Mouse (Mus musculus): ENCODE data around the gene Pfkfb2. TPM values are rescaled to one million over a fixed set of nuclear protein-coding genes. Genes with fewer than 3 reads are reported as not detected.

Pfkfb2 gene
- 10.7 and 11.5 TPM in 2 replicates for polyA plus RNA-seq (2015; fragmentation: Nextera tagmentation; extraction: Ambion mirVana)

DNA sequence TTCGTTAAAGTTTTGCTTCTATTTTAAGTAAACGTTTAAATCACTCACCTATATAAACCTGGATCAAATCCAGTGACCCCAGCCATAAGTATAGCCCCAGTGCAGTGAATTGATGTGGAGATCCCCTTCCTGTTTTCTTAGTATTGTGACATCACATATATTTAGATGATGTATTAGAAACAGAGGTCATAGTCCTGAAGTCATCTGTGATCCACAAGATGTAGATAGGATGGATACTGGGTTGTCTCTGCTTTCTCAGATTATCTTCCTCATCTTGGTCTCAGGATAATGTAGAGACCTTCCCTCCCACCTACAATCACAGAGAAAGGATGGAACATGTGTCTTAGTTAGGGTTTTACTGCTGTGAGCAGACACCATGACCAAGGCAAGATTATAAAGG is at the start of gene Pfkfb2:
Gene Pfkfb2, minus strand, starts transcription at position 101 of the 400 bp plus-strand sequence.
- ATAC-seq (ENCODE audit: low read depth) = no peak
- 76% methylated on average over 2 of the region's 2 CpGs for WGBS

DNA sequence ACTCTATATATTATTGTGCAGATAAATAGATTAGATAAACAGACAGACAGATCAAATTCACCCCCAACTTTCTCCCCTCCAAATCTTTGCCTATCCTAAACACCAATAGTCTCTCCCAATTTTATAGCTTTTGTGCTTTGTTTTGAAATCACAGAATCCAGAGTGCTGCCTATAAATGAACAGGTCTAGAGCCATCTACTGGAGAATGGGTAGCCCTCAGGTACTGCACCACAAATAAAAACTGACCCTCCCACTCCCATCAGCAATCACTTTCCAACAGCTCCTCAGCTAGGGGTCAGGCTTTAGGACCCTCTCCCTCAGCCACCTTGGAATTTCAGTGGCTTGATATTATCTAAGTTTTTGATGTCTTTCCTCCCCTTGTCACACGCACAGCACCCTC is 47.6 kb upstream of the Pfkfb2 start:
- Histone ChIP-seq H3K4me1 (replicated peaks; ENCODE audit: control insufficient read depth, insufficient read depth, low read length) (no peaks in the 10 kb centered on the region), H3K9ac (ENCODE audit: low read length) (no peak overlapping the region)
- WGBS = 58% methylated on average over 1 of the region's 1 CpGs

More for the DNA sequence above, at the start of gene Pfkfb2:
- Histone ChIP-seq H3K4me2 (ENCODE audit: low read depth, low read length) (no peak within 1 kb of the TSS), H3K27ac (ENCODE audit: low read length) (no peak within 1 kb of the TSS), H3K9ac (ENCODE audit: low read length) (no peak within 1 kb of the TSS), H3K9me3 (ENCODE audit: control insufficient read depth, low read length) (no peaks in the 10 kb centered on the region), H3K4me1 (replicated peaks; ENCODE audit: control insufficient read depth, insufficient read depth, low read length) (peaks cover 10% of the 10 kb centered on the region), H3K36me3 (ENCODE audit: control insufficient read depth, insufficient read depth, low read length) (no peaks in the 10 kb centered on the region), H3K4me3 (ENCODE audit: low read length) (no peak within 1 kb of the TSS), H3K27me3 (ENCODE audit: control insufficient read depth, insufficient read depth, low read depth, low read length) (no peaks in the 10 kb centered on the region)

DNA sequence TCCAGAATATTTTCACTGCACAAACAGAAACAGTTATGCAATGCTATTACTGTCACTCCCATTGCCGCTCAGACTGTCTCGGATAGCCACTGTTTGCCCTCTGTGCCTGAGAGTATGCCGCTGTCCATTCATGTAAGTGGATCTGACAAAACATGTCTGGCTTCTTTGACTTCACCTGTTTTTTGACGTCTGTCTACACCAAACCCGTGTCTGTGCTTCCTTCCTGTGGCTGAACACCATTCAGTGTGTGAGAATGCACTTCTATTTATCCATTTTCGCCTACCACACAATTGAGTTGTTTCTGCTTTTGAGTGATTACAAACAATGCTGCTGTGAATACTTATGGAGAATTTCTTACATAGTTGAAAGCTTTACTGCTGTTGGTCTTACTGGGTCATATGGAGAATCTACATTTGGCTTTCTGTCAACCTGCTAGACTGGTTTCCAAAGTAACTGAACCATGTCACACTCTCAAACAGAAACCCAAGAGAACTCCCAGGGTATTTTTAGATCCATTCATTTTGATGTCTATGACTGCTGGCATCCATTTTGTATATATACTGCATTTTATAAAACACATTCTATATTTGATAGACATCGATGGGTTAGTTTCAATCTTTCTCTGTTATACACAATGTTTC is 46.8 kb upstream of the Pfkfb2 start:
- 54% methylated on average over 7 of the region's 7 CpGs for WGBS
- Histone ChIP-seq H3K36me3 (ENCODE audit: control insufficient read depth, insufficient read depth, low read length) (no peaks in the 10 kb centered on the region), H3K9ac (ENCODE audit: low read length) (no peak overlapping the region), H3K4me3 (ENCODE audit: low read length) (no peak overlapping the region), H3K27ac (ENCODE audit: low read length) (0 out of 2 replicates have a peak overlapping the region, but pooled peaks have one; percentile 29), H3K9me3 (ENCODE audit: control insufficient read depth, low read length) (no peaks in the 10 kb centered on the region), H3K4me1 (replicated peaks; ENCODE audit: control insufficient read depth, insufficient read depth, low read length) (0 out of 2 replicates have a peak, but pooled peaks cover 3% of the 10 kb centered on the region), H3K4me2 (ENCODE audit: low read depth, low read length) (no peak overlapping the region), H3K27me3 (ENCODE audit: control insufficient read depth, insufficient read depth, low read depth, low read length) (no peaks in the 10 kb centered on the region)
- ATAC-seq (ENCODE audit: low read depth) = no peak

More for the DNA sequence above, 47.6 kb upstream of the Pfkfb2 start:
- no peak overlapping the region for H3K27ac ChIP-seq (ENCODE audit: low read length)
- no peaks in the 10 kb centered on the region for H3K9me3 ChIP-seq (ENCODE audit: control insufficient read depth, low read length)
- no peak overlapping the region for H3K4me2 ChIP-seq (ENCODE audit: low read depth, low read length)
- ATAC-seq (ENCODE audit: low read depth) = no peak
- no peak overlapping the region for H3K4me3 ChIP-seq (ENCODE audit: low read length)
- no peaks in the 10 kb centered on the region for H3K27me3 ChIP-seq (ENCODE audit: control insufficient read depth, insufficient read depth, low read depth, low read length)
- H3K36me3 ChIP-seq (ENCODE audit: control insufficient read depth, insufficient read depth, low read length) = no peaks in the 10 kb centered on the region

DNA sequence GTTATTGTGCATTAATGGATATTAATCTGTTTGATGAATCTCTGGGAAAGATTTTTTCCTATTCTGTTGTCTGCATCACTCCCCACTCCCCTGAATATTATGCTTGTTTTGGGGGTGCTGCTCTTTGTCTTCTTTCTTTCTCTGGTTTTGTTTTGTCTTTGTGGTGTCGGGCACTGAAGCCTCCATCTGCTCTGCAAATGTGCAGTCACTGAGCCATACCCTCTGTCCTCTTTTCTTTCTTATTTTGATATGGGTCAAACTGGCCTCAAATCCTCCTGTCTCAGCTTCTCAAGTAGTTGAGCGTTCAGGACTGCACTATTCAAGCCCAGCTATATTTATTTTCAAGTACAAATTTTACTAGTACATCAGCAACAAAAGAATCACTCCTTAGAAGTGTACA is 46.2 kb upstream of the Pfkfb2 start:
- H3K4me3 ChIP-seq (ENCODE audit: low read length) = no peak overlapping the region
- WGBS = 69% methylated on average over 2 of the region's 2 CpGs
- H3K4me2 ChIP-seq (ENCODE audit: low read depth, low read length) = no peak overlapping the region
- H3K27ac ChIP-seq (ENCODE audit: low read length) = no peak overlapping the region
- H3K9me3 ChIP-seq (ENCODE audit: control insufficient read depth, low read length) = no peaks in the 10 kb centered on the region
- 0 out of 2 replicates have a peak, but pooled peaks cover 3% of the 10 kb centered on the region for H3K4me1 ChIP-seq (replicated peaks; ENCODE audit: control insufficient read depth, insufficient read depth, low read length)
- no peak overlapping the region for H3K9ac ChIP-seq (ENCODE audit: low read length)
- H3K27me3 ChIP-seq (ENCODE audit: control insufficient read depth, insufficient read depth, low read depth, low read length) = no peaks in the 10 kb centered on the region
- ATAC-seq (ENCODE audit: low read depth) = no peak
- H3K36me3 ChIP-seq (ENCODE audit: control insufficient read depth, insufficient read depth, low read length) = no peaks in the 10 kb centered on the region

DNA sequence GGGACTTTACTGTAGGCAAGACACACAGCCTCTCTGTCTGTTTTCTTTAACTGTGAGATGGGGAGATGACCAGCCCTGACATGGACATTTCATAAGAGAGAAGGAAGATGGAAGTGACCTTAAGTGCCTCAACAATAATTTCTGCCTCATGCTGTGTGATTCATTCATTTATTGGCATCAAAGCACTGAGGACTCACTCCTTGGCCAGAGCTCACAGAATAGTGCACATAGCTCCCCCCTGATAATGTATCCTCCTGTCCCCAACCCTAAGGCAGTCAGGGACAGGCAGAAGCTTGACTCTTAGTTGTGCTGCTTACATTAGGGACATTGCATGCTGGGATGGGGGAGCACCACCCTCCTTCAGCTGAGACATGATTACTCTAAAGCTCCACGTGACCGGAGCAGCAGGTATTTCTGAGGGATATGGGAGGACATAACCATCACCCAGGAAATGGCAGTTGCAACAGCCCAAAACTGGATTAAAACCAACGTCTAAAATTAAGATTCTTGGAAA is 42.0 kb upstream of the Pfkfb2 start:
- 0 out of 2 replicates have a peak, but pooled peaks cover 3% of the 10 kb centered on the region for H3K4me1 ChIP-seq (replicated peaks; ENCODE audit: control insufficient read depth, insufficient read depth, low read length)
- no peak overlapping the region for H3K4me3 ChIP-seq (ENCODE audit: low read length)
- 0 out of 2 replicates have a peak, but pooled peaks have one; percentile 2 for ATAC-seq (ENCODE audit: low read depth)
- H3K36me3 ChIP-seq (ENCODE audit: control insufficient read depth, insufficient read depth, low read length) = no peaks in the 10 kb centered on the region
- H3K27ac ChIP-seq (ENCODE audit: low read length) = peak overlapping the region; percentile 79
- H3K9ac ChIP-seq (ENCODE audit: low read length) = no peak overlapping the region
- no peaks in the 10 kb centered on the region for H3K27me3 ChIP-seq (ENCODE audit: control insufficient read depth, insufficient read depth, low read depth, low read length)
- WGBS = 65% methylated on average over 3 of the region's 3 CpGs
- no peaks in the 10 kb centered on the region for H3K9me3 ChIP-seq (ENCODE audit: control insufficient read depth, low read length)
- no peak overlapping the region for H3K4me2 ChIP-seq (ENCODE audit: low read depth, low read length)

DNA sequence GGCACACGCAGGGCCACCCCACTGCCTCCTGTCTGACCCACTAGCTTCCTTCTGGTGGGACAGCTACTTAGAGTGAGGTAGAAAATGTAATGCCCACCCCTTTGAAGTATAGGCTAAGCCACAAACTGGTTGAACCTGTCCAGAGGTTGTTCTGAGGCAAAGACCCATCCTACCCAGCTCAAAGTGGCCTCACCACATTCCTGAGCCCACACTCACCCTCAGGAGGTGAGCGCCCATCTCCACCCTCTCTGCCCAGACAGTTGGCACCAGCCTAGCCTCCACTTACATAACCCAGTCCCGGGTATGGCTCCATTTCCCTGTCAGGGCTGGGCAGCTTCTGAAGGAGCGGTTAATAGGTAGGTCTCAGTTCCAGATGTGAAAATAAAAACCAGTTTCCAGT is 41.4 kb upstream of the Pfkfb2 start:
- 0 out of 2 replicates have a peak, but pooled peaks cover 3% of the 10 kb centered on the region for H3K4me1 ChIP-seq (replicated peaks; ENCODE audit: control insufficient read depth, insufficient read depth, low read length)
- H3K36me3 ChIP-seq (ENCODE audit: control insufficient read depth, insufficient read depth, low read length) = no peaks in the 10 kb centered on the region
- peak; percentile 98 for ATAC-seq (ENCODE audit: low read depth)
- H3K27me3 ChIP-seq (ENCODE audit: control insufficient read depth, insufficient read depth, low read depth, low read length) = no peaks in the 10 kb centered on the region
- H3K4me3 ChIP-seq (ENCODE audit: low read length) = no peak overlapping the region
- H3K9ac ChIP-seq (ENCODE audit: low read length) = no peak overlapping the region
- H3K27ac ChIP-seq (ENCODE audit: low read length) = peak overlapping the region; percentile 86
- no peaks in the 10 kb centered on the region for H3K9me3 ChIP-seq (ENCODE audit: control insufficient read depth, low read length)
- 57% methylated on average over 4 of the region's 4 CpGs for WGBS
- H3K4me2 ChIP-seq (ENCODE audit: low read depth, low read length) = no peak overlapping the region

DNA sequence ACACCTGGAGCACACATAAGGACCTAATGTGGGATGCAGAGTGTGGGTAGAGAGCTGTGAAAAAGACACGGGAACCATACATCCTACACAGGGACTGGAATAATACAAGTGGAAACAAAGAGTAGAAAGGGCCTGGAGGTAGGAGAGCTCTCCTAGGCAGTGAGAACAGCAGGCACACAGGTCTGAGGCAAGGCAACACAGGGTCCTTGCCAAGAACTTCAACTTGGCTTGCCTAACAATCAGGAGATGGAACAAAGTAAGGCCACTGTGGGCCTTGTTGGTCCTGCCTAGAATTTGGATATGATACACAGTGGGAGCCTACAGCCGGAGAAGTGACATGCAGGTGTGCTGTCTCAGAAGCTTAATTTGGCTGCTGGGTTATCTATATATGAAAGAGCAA is 40.9 kb upstream of the Pfkfb2 start:
- Histone ChIP-seq H3K4me2 (ENCODE audit: low read depth, low read length) (no peak overlapping the region), H3K9me3 (ENCODE audit: control insufficient read depth, low read length) (no peaks in the 10 kb centered on the region), H3K9ac (ENCODE audit: low read length) (no peak overlapping the region), H3K4me3 (ENCODE audit: low read length) (no peak overlapping the region), H3K27ac (ENCODE audit: low read length) (peak overlapping the region; percentile 86), H3K27me3 (ENCODE audit: control insufficient read depth, insufficient read depth, low read depth, low read length) (no peaks in the 10 kb centered on the region), H3K4me1 (replicated peaks; ENCODE audit: control insufficient read depth, insufficient read depth, low read length) (0 out of 2 replicates have a peak, but pooled peaks cover 3% of the 10 kb centered on the region), H3K36me3 (ENCODE audit: control insufficient read depth, insufficient read depth, low read length) (no peaks in the 10 kb centered on the region)
- 55% methylated on average over 2 of the region's 2 CpGs for WGBS
- ATAC-seq (ENCODE audit: low read depth) = peak; percentile 45

DNA sequence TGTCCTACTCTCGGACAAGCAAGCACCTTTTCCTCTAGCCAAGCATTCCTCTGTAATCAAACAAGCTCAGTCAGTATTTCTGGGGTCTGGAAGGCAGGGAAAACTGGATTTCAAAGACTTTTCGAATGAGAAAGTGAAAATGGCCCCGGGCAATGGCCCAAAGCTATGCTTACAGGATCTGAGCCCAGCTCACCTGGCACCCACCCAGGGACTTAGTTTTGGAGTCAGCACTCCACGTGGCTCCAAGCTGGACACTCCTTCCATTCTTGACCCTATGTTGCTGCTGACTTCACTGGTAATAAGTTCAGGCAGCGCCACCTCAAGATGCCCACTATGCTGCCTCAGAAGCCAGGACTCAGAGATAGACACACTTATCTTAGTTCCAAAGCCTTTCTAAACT is 38.0 kb upstream of the Pfkfb2 start:
- Histone ChIP-seq H3K4me3 (ENCODE audit: low read length) (no peak overlapping the region), H3K9ac (ENCODE audit: low read length) (no peak overlapping the region), H3K36me3 (ENCODE audit: control insufficient read depth, insufficient read depth, low read length) (no peaks in the 10 kb centered on the region), H3K4me2 (ENCODE audit: low read depth, low read length) (no peak overlapping the region), H3K9me3 (ENCODE audit: control insufficient read depth, low read length) (no peaks in the 10 kb centered on the region), H3K27ac (ENCODE audit: low read length) (no peak overlapping the region), H3K4me1 (replicated peaks; ENCODE audit: control insufficient read depth, insufficient read depth, low read length) (peaks cover 11% of the 10 kb centered on the region; the same call in 1 of the 2 replicates), H3K27me3 (ENCODE audit: control insufficient read depth, insufficient read depth, low read depth, low read length) (no peaks in the 10 kb centered on the region)
- ATAC-seq (ENCODE audit: low read depth) = no peak
- WGBS = 72% methylated on average over 5 of the region's 5 CpGs

DNA sequence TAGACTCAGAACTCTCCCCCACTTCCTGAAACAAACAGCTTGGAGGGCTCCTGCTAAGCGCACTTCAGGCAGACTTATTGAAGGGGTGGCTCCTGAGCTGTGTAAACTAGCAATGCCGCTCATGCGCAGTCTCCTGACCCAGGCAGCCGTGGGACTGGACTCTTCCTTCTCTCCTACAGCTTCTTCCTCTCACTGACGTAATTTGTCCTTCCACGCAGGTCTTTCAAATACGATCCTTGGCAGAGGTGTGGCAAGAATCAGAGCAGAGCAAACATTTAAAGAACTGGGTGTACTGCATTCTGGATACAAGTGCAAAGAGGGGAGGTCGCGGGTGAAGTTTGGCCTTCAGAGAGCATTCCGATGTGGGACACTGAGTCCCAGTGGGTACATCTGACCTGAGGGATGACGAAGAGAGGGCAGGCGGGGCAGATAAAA is 35.0 kb upstream of the Pfkfb2 start:
- Histone ChIP-seq H3K27me3 (ENCODE audit: control insufficient read depth, insufficient read depth, low read depth, low read length) (no peaks in the 10 kb centered on the region), H3K9ac (ENCODE audit: low read length) (no peak overlapping the region), H3K9me3 (ENCODE audit: control insufficient read depth, low read length) (no peaks in the 10 kb centered on the region), H3K4me2 (ENCODE audit: low read depth, low read length) (peak overlapping the region; percentile 16), H3K4me3 (ENCODE audit: low read length) (no peak overlapping the region), H3K27ac (ENCODE audit: low read length) (peak overlapping the region; percentile 97), H3K36me3 (ENCODE audit: control insufficient read depth, insufficient read depth, low read length) (no peaks in the 10 kb centered on the region), H3K4me1 (replicated peaks; ENCODE audit: control insufficient read depth, insufficient read depth, low read length) (peaks cover 16% of the 10 kb centered on the region)
- WGBS = 53% methylated on average over 12 of the region's 12 CpGs
- ATAC-seq (ENCODE audit: low read depth) = peak; percentile 97

Measured in lung, embryonic 16.5 days (tissue).